Mouse (Mus musculus) CD8-positive naive resting alpha-beta T cell, adult 57 days (primary cell): ENCODE measurements around the gene Lrch2. TPM values are rescaled to one million over a fixed set of nuclear protein-coding genes. Genes with fewer than 3 reads are reported as not detected.

ENCODE experiments used
- total RNA-seq: library from RNA; stranded (reverse); gene quantifications from one replicate; pipeline ENCODE4 v1.2.4, GENCODE M21; 2023

Gene Lrch2
- not detected for total RNA-seq

GRCm38 (mm10) chrX:147553421-147554201, at the start of gene Lrch2:
TSS of gene Lrch2 (minus strand) at chrX:147554081.

GRCm38 (mm10) chrX:147453610-147454009, 100.3 kb downstream of the Lrch2 start, which contains the start of gene Vmn1r239-ps:
TSS of gene Vmn1r239-ps (minus strand) at chrX:147453710.

GRCm38 (mm10) chrX:147429129-147429528, 124.8 kb downstream of the Lrch2 start, which contains the start of gene Il13ra2:
TSS of gene Il13ra2 (minus strand) at chrX:147429192.

Other genes starting within 250 kb of the Lrch2 start
- gene Il13ra2, start 124.9 kb downstream of the Lrch2 start, total RNA-seq: not detected
- gene Vmn1r239-ps, start 100.4 kb downstream of the Lrch2 start, total RNA-seq: not detected
- not detected for gene Gm15128, start 211.9 kb upstream of the Lrch2 start, total RNA-seq